Mouse (Mus musculus): ENCODE measurements around the gene Chn2. TPM values are rescaled to one million over a fixed set of nuclear protein-coding genes. Genes with fewer than 3 reads are reported as not detected.

The Chn2 gene
- polyA plus RNA-seq, 1 experiment: not detected

GRCm38 (mm10) chr6:54179056-54179873 lies 139.9 kb downstream of the Chn2 start:
- TF ChIP-seq GATA1 (IDR thresholded peaks at IDR 0.05; ENCODE audit: low read length) (no peak), TAL1 (IDR thresholded peaks at IDR 0.05; ENCODE audit: low read length) (no peak)
- H3K9me3 ChIP-seq (ENCODE audit: control insufficient read depth, low read length): no peaks in the 10 kb centered on the region
- H3K4me1 ChIP-seq (ENCODE audit: control insufficient read depth): no peaks in the 10 kb centered on the region
- no peaks in the 10 kb centered on the region for H3K27me3 ChIP-seq (ENCODE audit: control insufficient read depth)
- no peak overlapping the region for H3K4me3 ChIP-seq (replicated peaks)
- H3K36me3 ChIP-seq (ENCODE audit: control insufficient read depth): no peaks in the 10 kb centered on the region

GRCm38 (mm10) chr6:54179874-54180212 lies 140.5 kb downstream of the Chn2 start:
- Histone ChIP-seq H3K36me3 (ENCODE audit: control insufficient read depth) (no peaks in the 10 kb centered on the region), H3K4me3 (replicated peaks) (no peak overlapping the region), H3K27me3 (ENCODE audit: control insufficient read depth) (no peaks in the 10 kb centered on the region), H3K4me1 (ENCODE audit: control insufficient read depth) (no peaks in the 10 kb centered on the region), H3K9me3 (ENCODE audit: control insufficient read depth, low read length) (no peaks in the 10 kb centered on the region)
- no peak for TF ChIP-seq TAL1 (IDR thresholded peaks at IDR 0.05; ENCODE audit: low read length)

- no peaks in the 10 kb centered on the region for H3K9me3 ChIP-seq (ENCODE audit: control insufficient read depth, low read length)
- no peak for TF ChIP-seq GATA1 (IDR thresholded peaks at IDR 0.05; ENCODE audit: low read length)
- no peaks in the 10 kb centered on the region for H3K27me3 ChIP-seq (ENCODE audit: control insufficient read depth)
- no peaks in the 10 kb centered on the region for H3K36me3 ChIP-seq (ENCODE audit: control insufficient read depth)
- no peak overlapping the region for H3K4me3 ChIP-seq (replicated peaks)
- no peaks in the 10 kb centered on the region for H3K4me1 ChIP-seq (ENCODE audit: control insufficient read depth)
Observed at GRCm38 (mm10) chr6:54183825-54184578, 144.6 kb downstream of the Chn2 start.

GRCm38 (mm10) chr6:54193631-54194305 lies 154.4 kb downstream of the Chn2 start:
- no peak overlapping the region for H3K4me3 ChIP-seq (replicated peaks)
- no peaks in the 10 kb centered on the region for H3K27me3 ChIP-seq (ENCODE audit: control insufficient read depth)
- no peaks in the 10 kb centered on the region for H3K4me1 ChIP-seq (ENCODE audit: control insufficient read depth)
- no peaks in the 10 kb centered on the region for H3K36me3 ChIP-seq (ENCODE audit: control insufficient read depth)
- TF ChIP-seq GATA1 (IDR thresholded peaks at IDR 0.05; ENCODE audit: low read length) (no peak), TAL1 (IDR thresholded peaks at IDR 0.05; ENCODE audit: low read length) (no peak)
- H3K9me3 ChIP-seq (ENCODE audit: control insufficient read depth, low read length): no peaks in the 10 kb centered on the region

GRCm38 (mm10) chr6:54197821-54198412 lies 158.6 kb downstream of the Chn2 start:
- no peaks in the 10 kb centered on the region; the same call in 1 of the 2 replicates for H3K4me1 ChIP-seq (ENCODE audit: control insufficient read depth)
- no peak overlapping the region for H3K4me3 ChIP-seq (replicated peaks)
- TF ChIP-seq TAL1 (IDR thresholded peaks at IDR 0.05; ENCODE audit: low read length): no peak
- TF ChIP-seq GATA1 (IDR thresholded peaks at IDR 0.05; ENCODE audit: low read length): no peak
- H3K9me3 ChIP-seq (ENCODE audit: control insufficient read depth, low read length): no peaks in the 10 kb centered on the region
- H3K27me3 ChIP-seq (ENCODE audit: control insufficient read depth): no peaks in the 10 kb centered on the region
- no peaks in the 10 kb centered on the region for H3K36me3 ChIP-seq (ENCODE audit: control insufficient read depth)

GRCm38 (mm10) chr6:54199516-54199915 lies 160.2 kb downstream of the Chn2 start:
- no peaks in the 10 kb centered on the region for H3K27me3 ChIP-seq (ENCODE audit: control insufficient read depth)
- no peaks in the 10 kb centered on the region; the same call in 1 of the 2 replicates for H3K4me1 ChIP-seq (ENCODE audit: control insufficient read depth)
- H3K4me3 ChIP-seq (replicated peaks): no peak overlapping the region
- no peak for TF ChIP-seq TAL1 (IDR thresholded peaks at IDR 0.05; ENCODE audit: low read length)
- TF ChIP-seq GATA1 (IDR thresholded peaks at IDR 0.05; ENCODE audit: low read length): no peak
- H3K9me3 ChIP-seq (ENCODE audit: control insufficient read depth, low read length): no peaks in the 10 kb centered on the region
- H3K36me3 ChIP-seq (ENCODE audit: control insufficient read depth): no peaks in the 10 kb centered on the region

- H3K4me1 ChIP-seq (ENCODE audit: control insufficient read depth): no peaks in the 10 kb centered on the region; the same call in 1 of the 2 replicates
- H3K9me3 ChIP-seq (ENCODE audit: control insufficient read depth, low read length): no peaks in the 10 kb centered on the region
- H3K4me3 ChIP-seq (replicated peaks): no peak overlapping the region
- no peaks in the 10 kb centered on the region for H3K27me3 ChIP-seq (ENCODE audit: control insufficient read depth)
- TF ChIP-seq GATA1 (IDR thresholded peaks at IDR 0.05; ENCODE audit: low read length) (no peak), TAL1 (IDR thresholded peaks at IDR 0.05; ENCODE audit: low read length) (no peak)
- H3K36me3 ChIP-seq (ENCODE audit: control insufficient read depth): no peaks in the 10 kb centered on the region
Observed at GRCm38 (mm10) chr6:54200031-54200722, 160.8 kb downstream of the Chn2 start.

- H3K9me3 ChIP-seq (ENCODE audit: control insufficient read depth, low read length): no peaks in the 10 kb centered on the region
- H3K4me1 ChIP-seq (ENCODE audit: control insufficient read depth): no peaks in the 10 kb centered on the region; the same call in 1 of the 2 replicates
- no peaks in the 10 kb centered on the region for H3K27me3 ChIP-seq (ENCODE audit: control insufficient read depth)
- no peak overlapping the region for H3K4me3 ChIP-seq (replicated peaks)
- no peaks in the 10 kb centered on the region for H3K36me3 ChIP-seq (ENCODE audit: control insufficient read depth)
- TF ChIP-seq GATA1 (IDR thresholded peaks at IDR 0.05; ENCODE audit: low read length) (no peak), TAL1 (IDR thresholded peaks at IDR 0.05; ENCODE audit: low read length) (no peak)
Observed at GRCm38 (mm10) chr6:54202311-54203020, 163.1 kb downstream of the Chn2 start.

All from erythroblast, embryonic 14.5 days (primary cell).